Comparison of ENCODE assay signal across 27 mouse cellular contexts in the genomic region with DNA sequence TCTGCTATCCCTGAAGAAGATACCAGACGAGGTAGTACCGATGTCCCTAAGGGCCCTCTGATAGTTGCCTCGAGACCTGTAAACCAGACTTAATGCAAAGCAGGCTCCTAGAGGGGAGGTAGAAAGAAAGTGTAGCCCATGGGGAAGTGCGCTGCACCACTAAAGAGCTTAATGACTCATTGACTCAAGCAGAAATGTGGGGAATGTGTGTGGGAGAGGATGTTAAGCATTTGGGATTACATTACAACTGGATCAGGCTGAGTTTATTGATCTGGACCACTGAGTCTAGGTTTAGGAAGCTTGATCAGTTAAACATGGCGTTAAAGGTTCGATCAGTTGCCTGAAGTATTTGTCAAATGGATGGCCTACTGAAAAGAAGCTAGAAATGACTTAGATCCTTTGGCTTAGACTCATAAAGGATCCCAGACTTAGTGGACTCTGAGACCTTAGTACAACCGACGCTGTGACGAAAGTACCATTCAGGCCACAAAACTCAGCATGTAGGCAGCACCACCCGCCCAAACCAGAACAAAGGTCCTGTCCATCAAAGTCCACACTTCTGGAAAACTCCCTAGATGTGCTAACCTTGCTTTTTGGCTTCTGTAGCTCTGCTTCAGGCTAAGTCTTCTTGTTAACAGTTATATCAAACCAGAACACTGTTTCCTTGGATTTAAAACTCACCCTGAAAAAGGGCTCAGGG. TPM values are rescaled to one million over a fixed set of nuclear protein-coding genes. Genes with fewer than 3 reads are reported as not detected.
DNase-seq lines count a peak whose midpoint lies in the region; ATAC-seq and TF ChIP-seq lines count a peak whose summit lies in the region.
"Had no signal": no experiment of that assay in that cellular context is flagged by ENCODE, and none has a peak within 500 bp of the region (broad histone marks: within the 10 kb centered on the region; RNA-seq: fewer than 3 reads in every experiment).

No protein-coding gene starts in this region.

- H3K9ac ChIP-seq in heart, embryonic 11.5 days (ENCODE audit: low read depth, low read length) = no peak overlapping the region
- H3K9ac ChIP-seq in kidney, embryonic 14.5 days (ENCODE audit: low read depth, low read length) = no peak overlapping the region
- H3K9ac ChIP-seq in midbrain, embryonic 11.5 days (ENCODE audit: low read length) = no peak overlapping the region
- no peak overlapping the region for H3K9ac ChIP-seq in midbrain, embryonic 16.5 days (ENCODE audit: low read depth, low read length)
- H3K9ac ChIP-seq: heart, embryonic 15.5 days; hindbrain, embryonic 13.5 days; midbrain, embryonic 13.5 days; neural tube, embryonic 13.5 days had no signal

- ATAC-seq in heart, embryonic 11.5 days (replicated peaks; ENCODE audit: insufficient number of reproducible peaks, low FRiP score, low TSS enrichment) = no peak
- no peak for ATAC-seq in kidney, embryonic 14.5 days (ENCODE audit: low FRiP score, low TSS enrichment)
- ATAC-seq in midbrain, embryonic 11.5 days (ENCODE audit: low FRiP score) = no peak; the same call in 1 of the 2 replicates
- no peak for ATAC-seq in midbrain, embryonic 16.5 days
- ATAC-seq: CD4-positive, CD25-positive, alpha-beta regulatory T cell, adult 4 months; forebrain, embryonic 16.5 days; midbrain, embryonic 13.5 days had no signal

- TF ChIP-seq CTCF in small intestine, adult 2 months (IDR thresholded peaks at IDR 0.05; ENCODE audit: extremely low read depth, insufficient read length, insufficient replicate concordance, low read depth, low read length) = no peak

- H3K27ac ChIP-seq in heart, embryonic 10.5 days = no peak overlapping the region
- H3K27ac ChIP-seq in heart, embryonic 11.5 days (ENCODE audit: low read depth, low read length) = no peak overlapping the region
- no peak overlapping the region for H3K27ac ChIP-seq in kidney, embryonic 14.5 days (ENCODE audit: low read depth, low read length)
- peak overlapping the region; percentile 25; the same call in 1 of the 2 replicates for H3K27ac ChIP-seq in midbrain, embryonic 11.5 days (ENCODE audit: low read depth, low read length)
- no peak overlapping the region for H3K27ac ChIP-seq in midbrain, embryonic 16.5 days (ENCODE audit: low read length)
- H3K27ac ChIP-seq in small intestine, adult 2 months (ENCODE audit: insufficient read depth, low read depth, low read length) = peak overlapping the region; percentile 84
- H3K27ac ChIP-seq: heart, adult 2 months; heart, embryonic 15.5 days; hindbrain, embryonic 13.5 days; left cerebral cortex, adult 2 months; midbrain, embryonic 13.5 days; neural tube, embryonic 13.5 days had no signal

- no peaks in the 10 kb centered on the region for H3K36me3 ChIP-seq in heart, embryonic 10.5 days
- no peaks in the 10 kb centered on the region for H3K36me3 ChIP-seq in heart, embryonic 11.5 days (ENCODE audit: control insufficient read depth, insufficient read depth, low read length)
- H3K36me3 ChIP-seq in kidney, embryonic 14.5 days (ENCODE audit: control insufficient read depth, insufficient read depth, low read length) = no peaks in the 10 kb centered on the region
- no peaks in the 10 kb centered on the region for H3K36me3 ChIP-seq in midbrain, embryonic 11.5 days (ENCODE audit: control insufficient read depth, insufficient read depth, low read length)
- no peaks in the 10 kb centered on the region for H3K36me3 ChIP-seq in midbrain, embryonic 16.5 days (ENCODE audit: control insufficient read depth, insufficient read depth, low read length)
- no peaks in the 10 kb centered on the region for H3K36me3 ChIP-seq in small intestine, adult 2 months (ENCODE audit: control insufficient read depth, insufficient read depth, low read length)
- H3K36me3 ChIP-seq: heart, embryonic 15.5 days; hindbrain, embryonic 13.5 days; midbrain, embryonic 13.5 days; neural tube, embryonic 13.5 days had no signal

- no peak overlapping the region for H3K4me2 ChIP-seq in heart, embryonic 11.5 days
- H3K4me2 ChIP-seq in kidney, embryonic 14.5 days (replicated peaks; ENCODE audit: low read depth, low read length) = no peak overlapping the region
- H3K4me2 ChIP-seq in midbrain, embryonic 11.5 days = no peak overlapping the region
- H3K4me2 ChIP-seq in midbrain, embryonic 16.5 days (ENCODE audit: low read length) = no peak overlapping the region
- H3K4me2 ChIP-seq: heart, embryonic 15.5 days; hindbrain, embryonic 13.5 days; midbrain, embryonic 13.5 days; neural tube, embryonic 13.5 days had no signal

- H3K4me3 ChIP-seq in heart, embryonic 10.5 days = no peak overlapping the region
- no peak overlapping the region for H3K4me3 ChIP-seq in heart, embryonic 11.5 days (ENCODE audit: low read depth, low read length)
- no peak overlapping the region for H3K4me3 ChIP-seq in kidney, embryonic 14.5 days (ENCODE audit: low read length)
- no peak overlapping the region for H3K4me3 ChIP-seq in midbrain, embryonic 11.5 days (ENCODE audit: low read depth, low read length)
- no peak overlapping the region for H3K4me3 ChIP-seq in midbrain, embryonic 16.5 days (ENCODE audit: low read depth, low read length)
- no peak overlapping the region for H3K4me3 ChIP-seq in small intestine, adult 2 months (ENCODE audit: low read depth, low read length)
- H3K4me3 ChIP-seq: heart, adult 2 months; heart, embryonic 15.5 days; hindbrain, embryonic 13.5 days; left cerebral cortex, adult 2 months; midbrain, embryonic 13.5 days; neural tube, embryonic 13.5 days had no signal

- peaks cover 7% of the 10 kb centered on the region; the same call in 1 of the 2 replicates for H3K4me1 ChIP-seq in heart, embryonic 10.5 days
- H3K4me1 ChIP-seq in heart, embryonic 11.5 days (ENCODE audit: control insufficient read depth, insufficient read depth, low read length) = no peaks in the 10 kb centered on the region; the same call in 1 of the 2 replicates
- H3K4me1 ChIP-seq in kidney, embryonic 14.5 days (ENCODE audit: control insufficient read depth, insufficient read depth, low read length) = no peaks in the 10 kb centered on the region
- peaks cover 15% of the 10 kb centered on the region for H3K4me1 ChIP-seq in midbrain, embryonic 11.5 days (ENCODE audit: control insufficient read depth, insufficient read depth, low read length)
- no peaks in the 10 kb centered on the region for H3K4me1 ChIP-seq in midbrain, embryonic 16.5 days (ENCODE audit: control insufficient read depth, insufficient read depth, low read length)
- H3K4me1 ChIP-seq in small intestine, adult 2 months (ENCODE audit: control insufficient read depth, insufficient read depth, insufficient read length, low read length) = peaks cover 34% of the 10 kb centered on the region

- peak; percentile 72 for DNase-seq in heart, embryonic 10.5 days (ENCODE audit: low spot score)
- DNase-seq in kidney, postnatal 25 days = peak; percentile 35 to 70
- DNase-seq in midbrain, embryonic 11.5 days (ENCODE audit: low spot score, missing footprints) = peak; percentile 89
- no peak for DNase-seq in cerebellum, adult 11-12 months
- DNase-seq: adrenal gland, postnatal 14 days; cerebellum, adult 9-10 months; gastrocnemius, postnatal 25 days; heart, adult 2 months; heart, postnatal 36 days; layer of hippocampus, adult 9-11 months; lung, adult 2 months; lung, postnatal 14 days; thymus, postnatal 36 days had no signal

- 79% methylated on average over 10 of the region's 10 CpGs for whole genome bisulfite sequencing in heart, embryonic 10.5 days
- 75% methylated on average over 10 of the region's 10 CpGs for WGBS in heart, embryonic 11.5 days (ENCODE audit: insufficient replicate concordance)
- WGBS in kidney, embryonic 14.5 days = 72% methylated on average over 10 of the region's 10 CpGs
- 28% methylated on average over 10 of the region's 10 CpGs for WGBS in midbrain, embryonic 11.5 days
- WGBS in midbrain, embryonic 16.5 days = 35% methylated on average over 10 of the region's 10 CpGs
- WGBS in small intestine, adult 2 months = 73% methylated on average over 10 of the region's 10 CpGs

- H3K27me3 ChIP-seq in heart, embryonic 10.5 days (ENCODE audit: insufficient read depth, poor library complexity, severe bottlenecking) = no peaks in the 10 kb centered on the region
- no peaks in the 10 kb centered on the region for H3K27me3 ChIP-seq in heart, embryonic 11.5 days (ENCODE audit: control insufficient read depth, insufficient read depth, low read length)
- no peaks in the 10 kb centered on the region for H3K27me3 ChIP-seq in kidney, embryonic 14.5 days (ENCODE audit: control insufficient read depth, insufficient read depth, low read length)
- no peaks in the 10 kb centered on the region for H3K27me3 ChIP-seq in midbrain, embryonic 11.5 days (ENCODE audit: control insufficient read depth, insufficient read depth, low read length)
- H3K27me3 ChIP-seq in midbrain, embryonic 16.5 days (ENCODE audit: control insufficient read depth, insufficient read depth, low read depth, low read length) = no peaks in the 10 kb centered on the region
- no peaks in the 10 kb centered on the region for H3K27me3 ChIP-seq in small intestine, adult 2 months (ENCODE audit: control insufficient read depth, insufficient read depth, low read length)
- H3K27me3 ChIP-seq: heart, embryonic 15.5 days; hindbrain, embryonic 13.5 days; midbrain, embryonic 13.5 days; neural tube, embryonic 13.5 days had no signal

- TF ChIP-seq POLR2A in small intestine, adult 2 months (IDR thresholded peaks at IDR 0.05; ENCODE audit: low read depth, low read length) = no peak

- no peaks in the 10 kb centered on the region for H3K9me3 ChIP-seq in heart, embryonic 10.5 days
- H3K9me3 ChIP-seq in heart, embryonic 11.5 days (replicated peaks; ENCODE audit: control insufficient read depth, low read length) = no peaks in the 10 kb centered on the region
- no peaks in the 10 kb centered on the region for H3K9me3 ChIP-seq in kidney, embryonic 14.5 days (ENCODE audit: control insufficient read depth, low read length)
- H3K9me3 ChIP-seq in midbrain, embryonic 11.5 days (ENCODE audit: control insufficient read depth, low read length) = no peaks in the 10 kb centered on the region
- H3K9me3 ChIP-seq in midbrain, embryonic 16.5 days (replicated peaks; ENCODE audit: control insufficient read depth, low read length, poor library complexity, severe bottlenecking) = no peaks in the 10 kb centered on the region
- H3K9me3 ChIP-seq: heart, embryonic 15.5 days; hindbrain, embryonic 13.5 days; midbrain, embryonic 13.5 days; neural tube, embryonic 13.5 days had no signal

RNA-seq across cellular contexts. Expression of gene Cx3cl1, which starts 17.6 kb away (rescaled TPM):
- polyA plus RNA-seq in heart, embryonic 10.5 days (2016; fragmentation: Nextera tagmentation; extraction: Ambion mirVana) = 6.2 and 11.0 TPM in 2 replicates
- 8.8 and 11.2 TPM in 2 replicates for polyA plus RNA-seq in heart, embryonic 11.5 days (2014; fragmentation: Nextera tagmentation; extraction: Ambion mirVana)
- 4.2 and 7.4 TPM in 2 replicates for polyA plus RNA-seq in kidney, embryonic 14.5 days (2014; fragmentation: Nextera tagmentation; extraction: Ambion mirVana)
- polyA plus RNA-seq in midbrain, embryonic 11.5 days (2014; fragmentation: Nextera tagmentation; extraction: Ambion mirVana) = 9.4 and 10.4 TPM in 2 replicates
- 38.4 and 55.8 TPM in 2 replicates for polyA plus RNA-seq in midbrain, embryonic 16.5 days (2015; fragmentation: Nextera tagmentation; extraction: Ambion mirVana)
- 55.9 and 160 TPM in 2 replicates for polyA plus RNA-seq in small intestine, adult 2 months (2012; rRNA removed)
- polyA plus RNA-seq: CD4-positive, CD25-positive, alpha-beta regulatory T cell, adult 4 months had no signal

RNA-seq across cellular contexts. Expression of gene Ccl17, which starts 20.8 kb away (rescaled TPM):
- 0.57 and 0.63 TPM in 2 replicates for polyA plus RNA-seq in heart, embryonic 10.5 days (2016; fragmentation: Nextera tagmentation; extraction: Ambion mirVana)
- 0.69 TPM in 1 of 2 replicates, not detected in the other for polyA plus RNA-seq in heart, embryonic 11.5 days (2014; fragmentation: Nextera tagmentation; extraction: Ambion mirVana)
- polyA plus RNA-seq in kidney, embryonic 14.5 days (2014; fragmentation: Nextera tagmentation; extraction: Ambion mirVana) = not detected in 2 replicates
- polyA plus RNA-seq in midbrain, embryonic 11.5 days (2014; fragmentation: Nextera tagmentation; extraction: Ambion mirVana) = not detected in 2 replicates
- 0.40 and 0.62 TPM in 2 replicates for polyA plus RNA-seq in midbrain, embryonic 16.5 days (2015; fragmentation: Nextera tagmentation; extraction: Ambion mirVana)
- 0.62 and 0.94 TPM in 2 replicates for polyA plus RNA-seq in small intestine, adult 2 months (2012; rRNA removed)
- polyA plus RNA-seq: brain, embryonic 14.5 days; CD4-positive, CD25-positive, alpha-beta regulatory T cell, adult 4 months; hindbrain, embryonic 13.5 days; neural tube, embryonic 13.5 days; stomach, embryonic 14.5 days had no signal

RNA-seq across cellular contexts. Expression of gene Ccl22, which starts 44.0 kb away (rescaled TPM):
- not detected in 2 replicates for polyA plus RNA-seq in heart, embryonic 10.5 days (2016; fragmentation: Nextera tagmentation; extraction: Ambion mirVana)
- polyA plus RNA-seq in heart, embryonic 11.5 days (2014; fragmentation: Nextera tagmentation; extraction: Ambion mirVana) = not detected in 2 replicates
- not detected in 2 replicates for polyA plus RNA-seq in kidney, embryonic 14.5 days (2014; fragmentation: Nextera tagmentation; extraction: Ambion mirVana)
- not detected in 2 replicates for polyA plus RNA-seq in midbrain, embryonic 11.5 days (2014; fragmentation: Nextera tagmentation; extraction: Ambion mirVana)
- not detected in 2 replicates for polyA plus RNA-seq in midbrain, embryonic 16.5 days (2015; fragmentation: Nextera tagmentation; extraction: Ambion mirVana)
- polyA plus RNA-seq in small intestine, adult 2 months (2012; rRNA removed) = 4.2 and 6.5 TPM in 2 replicates
- polyA plus RNA-seq: CD4-positive, CD25-positive, alpha-beta regulatory T cell, adult 4 months; embryonic facial prominence, embryonic 14.5 days; forebrain, embryonic 16.5 days; heart, embryonic 15.5 days; hindbrain, embryonic 13.5 days; midbrain, embryonic 13.5 days; neural tube, embryonic 13.5 days; stomach, embryonic 14.5 days had no signal

RNA-seq across cellular contexts. Expression of gene Coq9, which starts 48.7 kb away (rescaled TPM):
- polyA plus RNA-seq in heart, embryonic 10.5 days (2016; fragmentation: Nextera tagmentation; extraction: Ambion mirVana) = 97.9 and 129 TPM in 2 replicates
- 125 and 126 TPM in 2 replicates for polyA plus RNA-seq in heart, embryonic 11.5 days (2014; fragmentation: Nextera tagmentation; extraction: Ambion mirVana)
- polyA plus RNA-seq in kidney, embryonic 14.5 days (2014; fragmentation: Nextera tagmentation; extraction: Ambion mirVana) = 59.8 and 71.9 TPM in 2 replicates
- polyA plus RNA-seq in midbrain, embryonic 11.5 days (2014; fragmentation: Nextera tagmentation; extraction: Ambion mirVana) = 49.4 and 51.5 TPM in 2 replicates
- polyA plus RNA-seq in midbrain, embryonic 16.5 days (2015; fragmentation: Nextera tagmentation; extraction: Ambion mirVana) = 53.5 and 61.2 TPM in 2 replicates
- 154 and 238 TPM in 2 replicates for polyA plus RNA-seq in small intestine, adult 2 months (2012; rRNA removed)

RNA-seq across cellular contexts. Expression of gene Ciapin1, which starts 48.8 kb away (rescaled TPM):
- 148 and 158 TPM in 2 replicates for polyA plus RNA-seq in heart, embryonic 10.5 days (2016; fragmentation: Nextera tagmentation; extraction: Ambion mirVana)
- 97.0 and 97.5 TPM in 2 replicates for polyA plus RNA-seq in heart, embryonic 11.5 days (2014; fragmentation: Nextera tagmentation; extraction: Ambion mirVana)
- polyA plus RNA-seq in kidney, embryonic 14.5 days (2014; fragmentation: Nextera tagmentation; extraction: Ambion mirVana) = 101 and 102 TPM in 2 replicates
- polyA plus RNA-seq in midbrain, embryonic 11.5 days (2014; fragmentation: Nextera tagmentation; extraction: Ambion mirVana) = 134 and 154 TPM in 2 replicates
- 188 and 194 TPM in 2 replicates for polyA plus RNA-seq in midbrain, embryonic 16.5 days (2015; fragmentation: Nextera tagmentation; extraction: Ambion mirVana)
- polyA plus RNA-seq in small intestine, adult 2 months (2012; rRNA removed) = 16.7 and 32.0 TPM in 2 replicates

Comparison
In these comparisons a context has a peak if more than half of its experiments do, and no peak if none do; other contexts are left out.
1. H3K27ac ChIP-seq: peak in midbrain, embryonic 11.5 days (single experiment) and small intestine, adult 2 months (single experiment); none in heart, embryonic 10.5 days (single experiment), heart, embryonic 11.5 days (single experiment), kidney, embryonic 14.5 days (single experiment) and midbrain, embryonic 16.5 days (single experiment).